Mouse (Mus musculus): ENCODE results near the gene Gm17428.

- no peak for TF ChIP-seq POLR2A (IDR thresholded peaks at IDR 0.05; ENCODE audit: control insufficient read depth, low read depth, low read length)
- TF ChIP-seq CTCF (IDR thresholded peaks at IDR 0.05; ENCODE audit: control insufficient read depth, insufficient read depth, insufficient replicate concordance, low read depth, low read length) = no peak
Observed at GRCm38 (mm10) chr14:54978664-54979063, 1.9 kb downstream of the Gm17428 start.

All from testis, adult 2 months (tissue).